8 mouse cellular contexts compared by ENCODE assay signal in genomic region chr19:43730037-43730428, GRCm38 (mm10). TPM values are rescaled to one million over a fixed set of nuclear protein-coding genes. Genes with fewer than 3 reads are reported as not detected.
DNase-seq lines count a peak whose midpoint lies in the region; ATAC-seq and TF ChIP-seq lines count a peak whose summit lies in the region.

No protein-coding gene starts in this region.

- peak overlapping the region; percentile 33 for H3K4me3 ChIP-seq in heart, embryonic 11.5 days (ENCODE audit: low read depth, low read length)
- peak overlapping the region; percentile 21 for H3K4me3 ChIP-seq in hindbrain, embryonic 16.5 days (ENCODE audit: low read length)
- H3K4me3 ChIP-seq in midbrain, embryonic 16.5 days (ENCODE audit: low read depth, low read length): no peak overlapping the region; the same call in 1 of the 2 replicates

- TF ChIP-seq POLR2A in brain, embryonic 14.5 days (IDR thresholded peaks at IDR 0.05; ENCODE audit: borderline replicate concordance, extremely low read depth, insufficient read depth, insufficient read length, poor library complexity, severe bottlenecking): no peak

- ATAC-seq in heart, embryonic 11.5 days (replicated peaks; ENCODE audit: insufficient number of reproducible peaks, low FRiP score, low TSS enrichment): no peak
- no peak for ATAC-seq in hindbrain, embryonic 16.5 days
- no peak for ATAC-seq in midbrain, embryonic 16.5 days

- peak overlapping the region; percentile 56 for H3K4me2 ChIP-seq in heart, embryonic 11.5 days
- H3K4me2 ChIP-seq in hindbrain, embryonic 16.5 days (ENCODE audit: low read length): peak overlapping the region; percentile 45
- peak overlapping the region; percentile 26 for H3K4me2 ChIP-seq in midbrain, embryonic 16.5 days (ENCODE audit: low read length)

- TF ChIP-seq CTCF in brain, embryonic 14.5 days (IDR thresholded peaks at IDR 0.05; ENCODE audit: borderline replicate concordance, extremely low read depth, insufficient read depth, insufficient read length): no peak

- no peak for DNase-seq in heart, postnatal 14 days
- peak; percentile 35 for DNase-seq in brain, embryonic 14.5 days (ENCODE audit: low read depth)
- no peak for DNase-seq in right cerebral cortex, postnatal 4 days
- DNase-seq in thymus, adult 18-20 months: no peak
- no peak for DNase-seq in layer of hippocampus, postnatal 14 days (ENCODE audit: low spot score in 2 of 2)

- H3K9ac ChIP-seq in heart, embryonic 11.5 days (ENCODE audit: low read depth, low read length): peak overlapping the region; percentile 23; the same call in 1 of the 2 replicates
- H3K9ac ChIP-seq in hindbrain, embryonic 16.5 days (ENCODE audit: low read depth, low read length): peak overlapping the region; percentile 53
- no peak overlapping the region; the same call in 1 of the 2 replicates for H3K9ac ChIP-seq in midbrain, embryonic 16.5 days (ENCODE audit: low read depth, low read length)

- intact Hi-C loops in heart, postnatal 14 days (cut with DNase I): no loop called here

- H3K27me3 ChIP-seq in heart, embryonic 11.5 days (ENCODE audit: control insufficient read depth, insufficient read depth, low read length): peaks cover 8% of the 10 kb centered on the region; the same call in 1 of the 2 replicates
- no peaks in the 10 kb centered on the region for H3K27me3 ChIP-seq in hindbrain, embryonic 16.5 days (replicated peaks; ENCODE audit: control insufficient read depth, insufficient read depth, low read length)
- no peaks in the 10 kb centered on the region for H3K27me3 ChIP-seq in midbrain, embryonic 16.5 days (ENCODE audit: control insufficient read depth, insufficient read depth, low read depth, low read length)

- H3K36me3 ChIP-seq in heart, embryonic 11.5 days (ENCODE audit: control insufficient read depth, insufficient read depth, low read length): peaks cover 18% of the 10 kb centered on the region
- H3K36me3 ChIP-seq in hindbrain, embryonic 16.5 days (ENCODE audit: control insufficient read depth, insufficient read depth, low read length): peaks cover 28% of the 10 kb centered on the region
- peaks cover 29% of the 10 kb centered on the region for H3K36me3 ChIP-seq in midbrain, embryonic 16.5 days (ENCODE audit: control insufficient read depth, insufficient read depth, low read length)

- H3K4me1 ChIP-seq in heart, embryonic 11.5 days (ENCODE audit: control insufficient read depth, insufficient read depth, low read length): no peaks in the 10 kb centered on the region
- H3K4me1 ChIP-seq in hindbrain, embryonic 16.5 days (ENCODE audit: control insufficient read depth, insufficient read depth, low read depth, low read length): no peaks in the 10 kb centered on the region
- H3K4me1 ChIP-seq in midbrain, embryonic 16.5 days (ENCODE audit: control insufficient read depth, insufficient read depth, low read length): peaks cover 2% of the 10 kb centered on the region; the same call in 1 of the 2 replicates

- 0 out of 2 replicates have a peak overlapping the region, but pooled peaks have one; percentile 10 for H3K27ac ChIP-seq in heart, embryonic 11.5 days (ENCODE audit: low read depth, low read length)
- no peak overlapping the region for H3K27ac ChIP-seq in hindbrain, embryonic 16.5 days (ENCODE audit: low read depth, low read length)
- H3K27ac ChIP-seq in midbrain, embryonic 16.5 days (ENCODE audit: low read length): no peak overlapping the region

- 21% methylated on average over 8 of the region's 8 CpGs for WGBS in heart, embryonic 11.5 days (ENCODE audit: insufficient replicate concordance)
- WGBS in hindbrain, embryonic 16.5 days: 40% methylated on average over 8 of the region's 8 CpGs
- WGBS in midbrain, embryonic 16.5 days: 20% methylated on average over 8 of the region's 8 CpGs

- H3K9me3 ChIP-seq in heart, embryonic 11.5 days (replicated peaks; ENCODE audit: control insufficient read depth, low read length): no peaks in the 10 kb centered on the region
- H3K9me3 ChIP-seq in hindbrain, embryonic 16.5 days (ENCODE audit: control insufficient read depth, low read length): no peaks in the 10 kb centered on the region
- H3K9me3 ChIP-seq in midbrain, embryonic 16.5 days (replicated peaks; ENCODE audit: control insufficient read depth, low read length, poor library complexity, severe bottlenecking): no peaks in the 10 kb centered on the region

RNA-seq across cellular contexts. Expression of gene Cutc, which starts 22.8 kb away (rescaled TPM):
- 8.6 and 10.9 TPM in 2 replicates for polyA plus RNA-seq in heart, embryonic 11.5 days (2014; fragmentation: Nextera tagmentation; extraction: Ambion mirVana)
- 10 to 100 TPM in 1 of 2 experiments, 1 to 10 TPM in 1; 9.5 to 12.7 TPM for total RNA-seq in heart, postnatal 14 days (2021)
- 4.3 and 5.1 TPM in 2 replicates for polyA plus RNA-seq in brain, embryonic 14.5 days (2012; rRNA removed)
- 7.3 and 7.7 TPM in 2 replicates for polyA plus RNA-seq in hindbrain, embryonic 16.5 days (2015; fragmentation: Nextera tagmentation; extraction: Ambion mirVana)
- 6.7 and 7.5 TPM in 2 replicates for polyA plus RNA-seq in midbrain, embryonic 16.5 days (2015; fragmentation: Nextera tagmentation; extraction: Ambion mirVana)
- 1 to 10 TPM; 4.8 to 5.0 TPM for total RNA-seq in layer of hippocampus, postnatal 14 days (2021)

RNA-seq across cellular contexts. Expression of gene Cox15, which starts 22.8 kb away (rescaled TPM):
- 8.8 and 10.4 TPM in 2 replicates for polyA plus RNA-seq in heart, embryonic 11.5 days (2014; fragmentation: Nextera tagmentation; extraction: Ambion mirVana)
- 10 to 100 TPM; 29.5 to 34.6 TPM for total RNA-seq in heart, postnatal 14 days (2021)
- polyA plus RNA-seq in brain, embryonic 14.5 days (2012; rRNA removed): 15.1 and 19.5 TPM in 2 replicates
- polyA plus RNA-seq in hindbrain, embryonic 16.5 days (2015; fragmentation: Nextera tagmentation; extraction: Ambion mirVana): 11.8 and 13.2 TPM in 2 replicates
- polyA plus RNA-seq in midbrain, embryonic 16.5 days (2015; fragmentation: Nextera tagmentation; extraction: Ambion mirVana): 13.1 and 14.4 TPM in 2 replicates
- total RNA-seq in layer of hippocampus, postnatal 14 days (2021): 10 to 100 TPM; 16.6 to 18.9 TPM

RNA-seq across cellular contexts. Expression of gene Entpd7, which starts 40.6 kb away (rescaled TPM):
- 9.1 and 10.6 TPM in 2 replicates for polyA plus RNA-seq in heart, embryonic 11.5 days (2014; fragmentation: Nextera tagmentation; extraction: Ambion mirVana)
- 1 to 10 TPM; 4.6 to 4.8 TPM for total RNA-seq in heart, postnatal 14 days (2021)
- 7.2 and 10.1 TPM in 2 replicates for polyA plus RNA-seq in brain, embryonic 14.5 days (2012; rRNA removed)
- polyA plus RNA-seq in hindbrain, embryonic 16.5 days (2015; fragmentation: Nextera tagmentation; extraction: Ambion mirVana): 8.1 and 8.3 TPM in 2 replicates
- polyA plus RNA-seq in midbrain, embryonic 16.5 days (2015; fragmentation: Nextera tagmentation; extraction: Ambion mirVana): 7.1 and 8.2 TPM in 2 replicates
- 10 to 100 TPM; 26.9 to 29.6 TPM for total RNA-seq in layer of hippocampus, postnatal 14 days (2021)

RNA-seq across cellular contexts. Expression of gene Abcc2, which starts 52.0 kb away (rescaled TPM):
- polyA plus RNA-seq in heart, embryonic 11.5 days (2014; fragmentation: Nextera tagmentation; extraction: Ambion mirVana): 0.03 and 0.04 TPM in 2 replicates
- not detected for total RNA-seq in heart, postnatal 14 days (2021)
- 0.04 and 0.15 TPM in 2 replicates for polyA plus RNA-seq in brain, embryonic 14.5 days (2012; rRNA removed)
- 0.04 and 0.12 TPM in 2 replicates for polyA plus RNA-seq in hindbrain, embryonic 16.5 days (2015; fragmentation: Nextera tagmentation; extraction: Ambion mirVana)
- 0.04 and 0.11 TPM in 2 replicates for polyA plus RNA-seq in midbrain, embryonic 16.5 days (2015; fragmentation: Nextera tagmentation; extraction: Ambion mirVana)
- total RNA-seq in layer of hippocampus, postnatal 14 days (2021): under 1 TPM; 0.07 to 0.10 TPM

RNA-seq across cellular contexts. Expression of gene Slc25a28, which starts 55.4 kb away (rescaled TPM):
- 5.7 and 9.5 TPM in 2 replicates for polyA plus RNA-seq in heart, embryonic 11.5 days (2014; fragmentation: Nextera tagmentation; extraction: Ambion mirVana)
- total RNA-seq in heart, postnatal 14 days (2021): 10 to 100 TPM; 21.6 to 25.4 TPM
- polyA plus RNA-seq in brain, embryonic 14.5 days (2012; rRNA removed): 73.8 and 98.7 TPM in 2 replicates
- polyA plus RNA-seq in hindbrain, embryonic 16.5 days (2015; fragmentation: Nextera tagmentation; extraction: Ambion mirVana): 14.6 and 15.2 TPM in 2 replicates
- polyA plus RNA-seq in midbrain, embryonic 16.5 days (2015; fragmentation: Nextera tagmentation; extraction: Ambion mirVana): 12.8 and 14.1 TPM in 2 replicates
- 10 to 100 TPM; 35.8 to 39.1 TPM for total RNA-seq in layer of hippocampus, postnatal 14 days (2021)
